Mouse (Mus musculus) testis, adult 2 months (tissue): ENCODE results near the gene Syne1. TPM values are rescaled to one million over a fixed set of nuclear protein-coding genes. Genes with fewer than 3 reads are reported as not detected.

ENCODE experiments used
- H3K27ac ChIP-seq: fragments of 200-500 bp; 2 replicates; pipeline ENCODE4 v1.5.1; 2012; ENCODE audit warnings: low read depth, low read length; ENCODE audit not compliant: control insufficient read depth, insufficient read depth
- H3K27me3 ChIP-seq: fragments of 200-500 bp; 2 replicates; pipeline ENCODE4 v1.6.1; 2012; ENCODE audit warnings: mild to moderate bottlenecking, low read length, moderate library complexity; ENCODE audit not compliant: control insufficient read depth, insufficient read depth
- H3K36me3 ChIP-seq: fragments of 200-500 bp; 2 replicates; pipeline ENCODE4 v1.6.1; 2012; ENCODE audit warnings: mild to moderate bottlenecking, low read length; ENCODE audit not compliant: control insufficient read depth, insufficient read depth
- H3K4me1 ChIP-seq: fragments of 200-500 bp; 2 replicates; pipeline ENCODE4 v1.6.1; 2012; ENCODE audit warnings: low read length; ENCODE audit not compliant: control insufficient read depth, insufficient read depth
- H3K4me3 ChIP-seq: fragments of 200-500 bp; 2 replicates; pipeline ENCODE4 v1.5.1; 2012; ENCODE audit warnings: low read depth, mild to moderate bottlenecking, low read length, moderate library complexity, mixed read lengths; ENCODE audit not compliant: control insufficient read depth
- CTCF ChIP-seq: fragments of 200-500 bp; IDR thresholded peaks from 2 replicates; pipeline ENCODE4 v1.5.1; 2012; ENCODE audit warnings: low read depth, mild to moderate bottlenecking, inconsistent platforms, low read length, moderate library complexity; ENCODE audit not compliant: control insufficient read depth, insufficient read depth, insufficient replicate concordance
- POLR2A ChIP-seq: fragments of 200-500 bp; IDR thresholded peaks from 2 replicates; pipeline ENCODE4 v1.6.1; 2012; ENCODE audit warnings: low read depth, mild to moderate bottlenecking, inconsistent platforms, low read length, moderate library complexity; ENCODE audit not compliant: control insufficient read depth
- polyA plus RNA-seq: library from polyadenylated mRNA; depleted of rRNA; stranded (reverse); fragments of >200 nt; gene quantifications from 2 replicates; pipeline ENCODE4 v1.2.3, GENCODE M21; 2012

Syne1 gene
- polyA plus RNA-seq, 1 experiment: 2.4 TPM

DNA sequence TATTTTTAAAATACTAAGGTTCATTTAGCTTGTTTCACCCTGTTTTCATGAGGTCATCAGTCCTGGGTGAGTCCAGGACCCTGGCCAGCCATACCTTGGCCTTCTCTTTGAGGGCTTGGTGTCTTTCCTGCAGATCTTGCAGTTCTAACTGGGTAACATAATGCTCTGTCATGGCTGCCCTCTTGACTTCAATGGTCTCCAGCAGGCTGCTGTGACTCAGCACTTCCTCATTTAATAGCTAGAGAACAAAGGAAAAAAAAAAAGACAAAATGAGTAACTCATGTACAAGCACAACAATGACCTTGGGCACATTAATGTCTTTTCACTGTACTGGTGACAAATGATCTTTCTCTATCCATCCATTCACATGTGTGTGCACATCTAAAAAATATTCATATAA, 294.6 kb downstream of the Syne1 start:
- no peaks in the 10 kb centered on the region for H3K27me3 ChIP-seq
- TF ChIP-seq POLR2A (no peak), CTCF (no peak)
- no peak overlapping the region for H3K4me3 ChIP-seq
- no peak overlapping the region for H3K27ac ChIP-seq
- no peaks in the 10 kb centered on the region for H3K4me1 ChIP-seq
- no peaks in the 10 kb centered on the region for H3K36me3 ChIP-seq

GRCm38 (mm10) chr10:5253752-5254151, 297.5 kb downstream of the Syne1 start:
- H3K27me3 ChIP-seq: no peaks in the 10 kb centered on the region
- no peak overlapping the region for H3K4me3 ChIP-seq
- TF ChIP-seq POLR2A (no peak), CTCF (no peak)
- no peak overlapping the region for H3K27ac ChIP-seq
- no peaks in the 10 kb centered on the region for H3K4me1 ChIP-seq
- no peaks in the 10 kb centered on the region for H3K36me3 ChIP-seq

DNA sequence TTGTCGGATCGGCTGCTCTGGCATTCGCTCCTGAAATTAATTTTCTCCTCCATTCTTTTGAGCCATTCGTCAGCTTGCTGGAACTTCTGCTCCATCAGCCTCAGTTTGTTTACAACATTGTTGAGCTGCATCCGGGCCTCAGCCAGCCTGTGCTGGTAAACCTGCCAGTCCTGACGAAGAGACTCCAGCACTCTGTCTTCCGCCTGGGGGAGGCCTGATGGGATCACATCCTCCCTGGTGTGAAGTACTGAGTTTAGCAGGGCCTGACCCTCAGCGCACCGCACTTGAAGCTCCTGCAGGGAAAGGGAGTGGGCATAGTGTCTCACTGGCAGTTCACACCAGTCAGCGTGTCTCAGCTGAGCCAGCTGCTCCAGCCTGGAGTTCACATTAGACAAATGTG, 300.6 kb downstream of the Syne1 start:
- H3K27me3 ChIP-seq: no peaks in the 10 kb centered on the region
- no peak overlapping the region for H3K4me3 ChIP-seq
- no peak for TF ChIP-seq CTCF
- TF ChIP-seq POLR2A: no peak
- no peak overlapping the region for H3K27ac ChIP-seq
- no peaks in the 10 kb centered on the region for H3K4me1 ChIP-seq
- no peaks in the 10 kb centered on the region for H3K36me3 ChIP-seq

- no peak overlapping the region for H3K27ac ChIP-seq
- no peaks in the 10 kb centered on the region for H3K36me3 ChIP-seq
- TF ChIP-seq POLR2A: no peak
- no peak for TF ChIP-seq CTCF
- H3K4me1 ChIP-seq: no peaks in the 10 kb centered on the region
- no peaks in the 10 kb centered on the region for H3K27me3 ChIP-seq
- H3K4me3 ChIP-seq: no peak overlapping the region
Measured at GRCm38 (mm10) chr10:5239680-5240079, 311.6 kb downstream of the Syne1 start.

DNA sequence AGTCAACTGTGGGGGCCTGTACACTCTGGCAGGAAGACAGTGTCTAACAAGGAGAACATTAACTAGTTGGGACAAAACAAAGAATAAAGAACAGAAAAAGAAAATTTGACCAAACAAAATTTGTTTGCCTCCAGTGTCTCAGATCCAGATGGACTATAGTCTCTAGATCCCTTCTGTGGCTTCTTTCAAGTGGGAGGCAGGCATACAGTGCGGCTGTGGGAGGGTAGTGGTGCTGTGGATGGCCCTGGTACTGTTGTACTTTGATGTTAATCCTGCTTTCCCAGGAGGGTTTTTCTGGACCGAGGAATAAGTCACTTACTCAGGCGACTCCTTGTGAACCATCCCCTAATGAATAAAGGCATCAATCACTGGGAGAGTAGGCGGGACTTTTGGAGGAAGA, 314.4 kb downstream of the Syne1 start:
- no peak overlapping the region for H3K4me3 ChIP-seq
- no peaks in the 10 kb centered on the region for H3K36me3 ChIP-seq
- H3K27me3 ChIP-seq: no peaks in the 10 kb centered on the region
- TF ChIP-seq CTCF (no peak), POLR2A (no peak)
- no peak overlapping the region for H3K27ac ChIP-seq
- H3K4me1 ChIP-seq: no peaks in the 10 kb centered on the region

DNA sequence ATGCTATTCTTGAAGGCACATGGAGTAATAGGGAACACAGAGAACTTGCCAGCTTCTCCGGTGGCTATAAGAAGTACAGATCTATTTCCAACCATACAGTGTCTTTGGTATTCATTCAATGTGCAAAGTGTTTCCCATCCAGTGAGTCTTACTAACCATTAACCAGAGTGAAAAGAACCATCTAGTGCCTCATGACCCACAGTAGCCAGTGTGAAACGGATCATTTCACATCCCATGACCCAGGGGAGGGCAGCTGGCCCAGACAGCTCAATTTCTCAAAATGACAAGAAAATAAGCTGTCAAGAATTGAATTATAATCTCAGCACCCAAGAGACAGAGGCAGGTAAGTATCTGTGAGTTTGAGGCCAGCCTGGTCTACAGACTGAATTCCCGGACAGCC, 315.1 kb downstream of the Syne1 start:
- no peaks in the 10 kb centered on the region for H3K27me3 ChIP-seq
- TF ChIP-seq CTCF (no peak), POLR2A (no peak)
- no peak overlapping the region for H3K27ac ChIP-seq
- no peak overlapping the region for H3K4me3 ChIP-seq
- H3K36me3 ChIP-seq: no peaks in the 10 kb centered on the region
- H3K4me1 ChIP-seq: no peaks in the 10 kb centered on the region

GRCm38 (mm10) chr10:5234721-5235501, 316.4 kb downstream of the Syne1 start:
- Histone ChIP-seq H3K4me1 (no peaks in the 10 kb centered on the region), H3K4me3 (no peak overlapping the region), H3K27me3 (no peaks in the 10 kb centered on the region), H3K27ac (no peak overlapping the region), H3K36me3 (no peaks in the 10 kb centered on the region)
- TF ChIP-seq CTCF (no peak), POLR2A (no peak)
